Mouse (Mus musculus): ENCODE data around the gene Fkbp14. TPM values are rescaled to one million over a fixed set of nuclear protein-coding genes. Genes with fewer than 3 reads are reported as not detected.

Gene Fkbp14
- total RNA-seq, 1 experiment from 2014 or later: not detected

- no peak for ATAC-seq (ENCODE audit: extremely low read depth, insufficient number of reproducible peaks, low FRiP score, poor library complexity, severe bottlenecking)
These were observed 5.3 kb downstream of the Fkbp14 start for GRCm38 (mm10) chr6:54591778-54592177.

- no peak for ATAC-seq (ENCODE audit: extremely low read depth, insufficient number of reproducible peaks, low FRiP score, poor library complexity, severe bottlenecking)
These were observed 6.4 kb downstream of the Fkbp14 start for GRCm38 (mm10) chr6:54590691-54591090.

GRCm38 (mm10) chr6:54588212-54588611, 8.9 kb downstream of the Fkbp14 start:
- no peak for ATAC-seq (ENCODE audit: extremely low read depth, insufficient number of reproducible peaks, low FRiP score, poor library complexity, severe bottlenecking)

- no peak for ATAC-seq (ENCODE audit: extremely low read depth, insufficient number of reproducible peaks, low FRiP score, poor library complexity, severe bottlenecking)
These were observed 9.4 kb downstream of the Fkbp14 start for GRCm38 (mm10) chr6:54587683-54588082.

- no peak for ATAC-seq (ENCODE audit: extremely low read depth, insufficient number of reproducible peaks, low FRiP score, poor library complexity, severe bottlenecking)
These were observed 10.2 kb downstream of the Fkbp14 start for GRCm38 (mm10) chr6:54586911-54587310.

- no peak for ATAC-seq (ENCODE audit: extremely low read depth, insufficient number of reproducible peaks, low FRiP score, poor library complexity, severe bottlenecking)
These were observed 10.9 kb downstream of the Fkbp14 start for GRCm38 (mm10) chr6:54586175-54586574.

GRCm38 (mm10) chr6:54573218-54573955, 23.7 kb downstream of the Fkbp14 start:
- ATAC-seq (ENCODE audit: extremely low read depth, insufficient number of reproducible peaks, low FRiP score, poor library complexity, severe bottlenecking): no peak

GRCm38 (mm10) chr6:54569776-54570175, 27.3 kb downstream of the Fkbp14 start:
- no peak for ATAC-seq (ENCODE audit: extremely low read depth, insufficient number of reproducible peaks, low FRiP score, poor library complexity, severe bottlenecking)

- no peak for ATAC-seq (ENCODE audit: extremely low read depth, insufficient number of reproducible peaks, low FRiP score, poor library complexity, severe bottlenecking)
These were observed 30.6 kb downstream of the Fkbp14 start for GRCm38 (mm10) chr6:54566546-54566919.

GRCm38 (mm10) chr6:54565665-54566545, 31.2 kb downstream of the Fkbp14 start, which contains the start of gene Scrn1:
Gene Scrn1 (minus strand): TSS chr6:54566489.
- ATAC-seq (ENCODE audit: extremely low read depth, insufficient number of reproducible peaks, low FRiP score, poor library complexity, severe bottlenecking): no peak

- no peak for ATAC-seq (ENCODE audit: extremely low read depth, insufficient number of reproducible peaks, low FRiP score, poor library complexity, severe bottlenecking)
These were observed 32.1 kb downstream of the Fkbp14 start for GRCm38 (mm10) chr6:54565012-54565411.

- ATAC-seq (ENCODE audit: extremely low read depth, insufficient number of reproducible peaks, low FRiP score, poor library complexity, severe bottlenecking): no peak
These were observed 32.6 kb downstream of the Fkbp14 start for GRCm38 (mm10) chr6:54564506-54564991.

- ATAC-seq (ENCODE audit: extremely low read depth, insufficient number of reproducible peaks, low FRiP score, poor library complexity, severe bottlenecking): no peak
These were observed 33.5 kb downstream of the Fkbp14 start for GRCm38 (mm10) chr6:54563561-54563960.

- no peak for ATAC-seq (ENCODE audit: extremely low read depth, insufficient number of reproducible peaks, low FRiP score, poor library complexity, severe bottlenecking)
These were observed 34.9 kb downstream of the Fkbp14 start for GRCm38 (mm10) chr6:54562018-54562809.

- no peak for ATAC-seq (ENCODE audit: extremely low read depth, insufficient number of reproducible peaks, low FRiP score, poor library complexity, severe bottlenecking)
These were observed 38.6 kb downstream of the Fkbp14 start for GRCm38 (mm10) chr6:54558466-54558865.

- no peak for ATAC-seq (ENCODE audit: extremely low read depth, insufficient number of reproducible peaks, low FRiP score, poor library complexity, severe bottlenecking)
These were observed 39.4 kb downstream of the Fkbp14 start for GRCm38 (mm10) chr6:54557671-54558070.

- no peak for ATAC-seq (ENCODE audit: extremely low read depth, insufficient number of reproducible peaks, low FRiP score, poor library complexity, severe bottlenecking)
These were observed 41.3 kb downstream of the Fkbp14 start for GRCm38 (mm10) chr6:54555816-54556215.

GRCm38 (mm10) chr6:54554341-54555110, 42.6 kb downstream of the Fkbp14 start:
- ATAC-seq (ENCODE audit: extremely low read depth, insufficient number of reproducible peaks, low FRiP score, poor library complexity, severe bottlenecking): no peak

All from neutrophil, adult 5-6 weeks (primary cell).